Mouse (Mus musculus) lung, postnatal 0 days (tissue): ENCODE measurements around the gene Gm11027.

Experiments used
- CTCF ChIP-seq: IDR thresholded peaks from 2 replicates; pipeline ENCODE4 v1.5.1; 2016; ENCODE audit warnings: antibody characterized with exemption, mild to moderate bottlenecking
- EP300 ChIP-seq: IDR thresholded peaks from 2 replicates; pipeline ENCODE4 v1.6.1; 2016; ENCODE audit warnings: antibody characterized with exemption, mild to moderate bottlenecking, control low read depth

DNA sequence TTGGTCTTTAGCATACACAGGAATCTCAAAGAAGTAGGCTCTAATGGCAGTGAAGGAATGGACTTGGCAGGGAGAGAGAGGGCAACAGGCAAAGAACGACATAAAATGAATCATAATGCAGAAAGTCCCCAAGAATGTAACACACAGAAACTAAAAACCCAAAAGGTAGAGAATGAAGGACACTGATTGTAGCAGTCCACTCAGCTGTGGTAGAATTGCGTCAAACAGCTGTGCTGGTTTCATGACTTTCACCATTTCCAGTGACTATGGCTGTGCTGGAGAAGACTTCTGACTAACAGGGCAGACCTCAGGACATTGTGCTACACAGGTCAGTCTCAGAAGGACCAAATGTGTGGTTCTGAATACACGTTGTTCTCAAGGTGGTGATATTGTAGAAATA, 32.7 kb downstream of the Gm11027 start:
- no peak for TF ChIP-seq CTCF
- TF ChIP-seq EP300 = no peak
